Mouse (Mus musculus) hindbrain, embryonic 11.5 days (tissue): ENCODE data around the gene Lyve1. TPM values are rescaled to one million over a fixed set of nuclear protein-coding genes. Genes with fewer than 3 reads are reported as not detected.

ENCODE experiments used
- ATAC-seq: fragments of 200-750 bp; cut with Nextera tagmentation; 2 replicates; pipeline ENCODE4 v1.8.0; 2017; ENCODE audit warnings: mild to moderate bottlenecking, moderate TSS enrichment, moderate library complexity; ENCODE audit not compliant: low FRiP score
- DNase-seq: peaks from one replicate; pipeline ENCODE4 v3.0.0-alpha.2; 2015; ENCODE audit warnings: low spot score
- H3K27ac ChIP-seq: fragments of 300-500 bp; sonication (generic); 2 replicates; pipeline ENCODE4 v1.5.1; 2014; ENCODE audit warnings: mild to moderate bottlenecking, low read depth, low read length
- H3K27me3 ChIP-seq: fragments of 300-500 bp; sonication (generic); 2 replicates; pipeline ENCODE4 v1.6.1; 2014; ENCODE audit warnings: mild to moderate bottlenecking, low read length, moderate library complexity, mixed read lengths; ENCODE audit not compliant: control insufficient read depth, insufficient read depth
- H3K36me3 ChIP-seq: fragments of 300-500 bp; sonication (generic); 2 replicates; pipeline ENCODE4 v1.6.1; 2014; ENCODE audit warnings: mild to moderate bottlenecking, low read length, moderate library complexity, mixed read lengths; ENCODE audit not compliant: control insufficient read depth, insufficient read depth
- H3K4me1 ChIP-seq: fragments of 300-500 bp; sonication (generic); replicated peaks from 2 replicates; pipeline ENCODE4 v1.6.1; 2014; ENCODE audit warnings: low read length, mixed read lengths; ENCODE audit not compliant: control insufficient read depth, insufficient read depth
- H3K4me2 ChIP-seq: fragments of 300-500 bp; sonication (generic); replicated peaks from 2 replicates; pipeline ENCODE4 v1.6.1; 2014; ENCODE audit warnings: mild to moderate bottlenecking, low read depth, low read length
- H3K4me3 ChIP-seq: fragments of 300-500 bp; sonication (generic); 2 replicates; pipeline ENCODE4 v1.5.1; 2014; ENCODE audit warnings: low read depth, low read length
- H3K9ac ChIP-seq: fragments of 300-500 bp; sonication (generic); 2 replicates; pipeline ENCODE4 v1.6.1; 2014; ENCODE audit warnings: low read depth, low read length
- H3K9me3 ChIP-seq: fragments of 300-500 bp; sonication (generic); 2 replicates; pipeline ENCODE4 v1.6.1; 2016; ENCODE audit warnings: low read length; ENCODE audit not compliant: control insufficient read depth
- WGBS: fragments of 180-500 bp; shearing (Covaris S2); extraction: QIAGEN DNeasy Blood & Tissue Kit; methylation state at CpG from one replicate; pipeline ENCODE4 v1.1.7; 2014; 5-methylcytosine and 5-hydroxymethylcytosine counted together
- polyA plus RNA-seq: library from polyadenylated mRNA; unstranded; fragments of >200 nt; fragmentation: Nextera tagmentation; extraction: Ambion mirVana; gene quantifications from 2 replicates; pipeline ENCODE4 v1.2.1, GENCODE M21; 2014

Gene Lyve1
- polyA plus RNA-seq, 1 experiment from 2014 or later: 2.5 TPM

DNA sequence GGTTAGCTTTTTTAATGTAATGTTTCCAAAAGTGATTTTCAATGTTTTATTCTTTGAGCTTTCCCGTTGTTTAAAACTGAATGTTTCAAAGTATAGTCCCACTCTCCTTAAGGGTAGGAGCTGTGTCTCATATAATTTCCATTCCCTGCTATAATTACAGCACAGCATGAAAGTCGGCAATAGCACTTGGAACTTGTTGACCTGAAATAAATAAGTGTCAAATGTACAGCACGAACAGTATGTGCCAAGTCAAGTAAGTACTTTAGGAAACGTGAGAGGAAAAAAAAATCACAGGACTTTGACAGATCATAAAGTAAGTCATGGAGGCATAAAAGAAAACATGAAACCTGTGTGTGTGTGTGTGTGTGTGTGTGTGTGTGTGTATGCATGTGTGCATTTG is 41.0 kb downstream of the Lyve1 start:
- Histone ChIP-seq H3K27ac (no peak overlapping the region), H3K9me3 (no peaks in the 10 kb centered on the region), H3K9ac (no peak overlapping the region), H3K36me3 (no peaks in the 10 kb centered on the region), H3K4me3 (no peak overlapping the region), H3K27me3 (no peaks in the 10 kb centered on the region), H3K4me1 (no peaks in the 10 kb centered on the region), H3K4me2 (no peak overlapping the region)
- no peak for ATAC-seq
- DNase-seq: no peak
- 74% methylated on average over 4 of the region's 4 CpGs for WGBS

DNA sequence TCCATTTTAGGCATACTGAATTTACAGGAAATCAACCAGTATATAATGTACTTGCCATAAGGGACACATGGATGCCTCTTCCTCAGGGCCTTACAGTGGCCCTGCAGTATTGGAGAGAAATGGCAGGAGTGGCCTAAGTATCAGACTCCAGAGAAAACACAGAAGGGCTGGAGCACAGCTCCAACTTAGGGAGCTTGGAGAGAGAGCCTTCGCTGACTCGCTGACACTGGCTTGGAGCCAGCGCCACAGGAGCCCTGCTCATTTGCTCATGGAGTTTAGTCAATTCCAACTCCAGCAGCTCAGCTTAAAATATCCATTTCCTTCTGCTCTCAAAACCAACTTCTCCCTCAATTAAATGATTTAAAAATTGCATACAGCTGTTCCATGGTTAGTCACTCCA is 41.4 kb downstream of the Lyve1 start:
- no peaks in the 10 kb centered on the region for H3K9me3 ChIP-seq
- WGBS: 75% methylated on average over 3 of the region's 3 CpGs
- H3K4me1 ChIP-seq: no peaks in the 10 kb centered on the region
- H3K36me3 ChIP-seq: no peaks in the 10 kb centered on the region
- ATAC-seq (no peak), DNase-seq (no peak)
- H3K4me3 ChIP-seq: no peak overlapping the region
- no peak overlapping the region for H3K4me2 ChIP-seq
- no peak overlapping the region for H3K9ac ChIP-seq
- H3K27me3 ChIP-seq: no peaks in the 10 kb centered on the region
- H3K27ac ChIP-seq: no peak overlapping the region

- Histone ChIP-seq H3K36me3 (no peaks in the 10 kb centered on the region), H3K4me3 (no peak overlapping the region), H3K9ac (no peak overlapping the region), H3K27me3 (no peaks in the 10 kb centered on the region), H3K4me1 (no peaks in the 10 kb centered on the region), H3K4me2 (no peak overlapping the region), H3K27ac (no peak overlapping the region), H3K9me3 (no peaks in the 10 kb centered on the region)
- 18% methylated on average over 5 of the region's 5 CpGs for WGBS
- ATAC-seq: peak; percentile 70; the same call in 1 of the 2 replicates
- no peak for DNase-seq
Observed at GRCm38 (mm10) chr7:110821068-110821467, 42.0 kb downstream of the Lyve1 start.

DNA sequence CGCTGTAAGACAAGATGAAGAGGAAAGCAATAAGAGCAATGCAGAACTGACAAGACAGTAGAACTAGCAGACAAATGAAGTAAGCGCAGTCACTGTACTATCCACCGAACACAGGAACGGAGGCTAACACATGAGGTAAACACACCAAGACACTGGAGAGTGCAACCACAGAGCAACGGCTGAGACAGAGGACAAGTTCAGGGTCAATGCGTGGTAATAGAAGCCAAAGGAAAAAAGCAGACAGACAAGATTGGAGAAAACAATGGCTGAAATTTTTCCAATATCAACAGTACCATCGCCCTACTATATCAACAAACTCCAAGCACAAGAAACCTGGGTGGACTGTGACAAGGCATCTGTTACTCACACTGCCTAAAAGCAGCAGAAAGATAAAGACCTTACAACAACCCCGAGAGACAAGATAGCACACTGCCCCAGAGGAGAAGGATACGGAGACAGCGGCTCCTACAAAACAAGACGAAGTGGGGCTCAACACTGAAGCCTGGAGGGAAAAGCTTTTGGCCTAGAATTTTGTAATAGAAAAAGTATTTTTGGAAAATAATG is 44.2 kb downstream of the Lyve1 start:
- no peak overlapping the region for H3K4me2 ChIP-seq
- no peak for ATAC-seq
- H3K4me3 ChIP-seq: no peak overlapping the region
- no peaks in the 10 kb centered on the region for H3K4me1 ChIP-seq
- H3K27ac ChIP-seq: no peak overlapping the region
- H3K9ac ChIP-seq: no peak overlapping the region
- DNase-seq: no peak
- no peaks in the 10 kb centered on the region for H3K9me3 ChIP-seq
- no peaks in the 10 kb centered on the region for H3K27me3 ChIP-seq
- H3K36me3 ChIP-seq: no peaks in the 10 kb centered on the region
- WGBS: 88% methylated on average over 11 of the region's 11 CpGs

- Histone ChIP-seq H3K9ac (no peak overlapping the region), H3K4me2 (no peak overlapping the region), H3K27me3 (no peaks in the 10 kb centered on the region), H3K27ac (no peak overlapping the region), H3K36me3 (no peaks in the 10 kb centered on the region), H3K9me3 (no peaks in the 10 kb centered on the region), H3K4me1 (no peaks in the 10 kb centered on the region), H3K4me3 (no peak overlapping the region)
- no peak for DNase-seq
- WGBS: 85% methylated on average over 6 of the region's 6 CpGs
- ATAC-seq: no peak
Observed at GRCm38 (mm10) chr7:110818206-110818605, 44.8 kb downstream of the Lyve1 start.

- Histone ChIP-seq H3K36me3 (0 out of 2 replicates have a peak, but pooled peaks cover 2% of the 10 kb centered on the region), H3K9ac (no peak overlapping the region), H3K9me3 (no peaks in the 10 kb centered on the region), H3K4me1 (no peaks in the 10 kb centered on the region), H3K27me3 (no peaks in the 10 kb centered on the region), H3K4me3 (no peak overlapping the region), H3K4me2 (no peak overlapping the region), H3K27ac (no peak overlapping the region)
- ATAC-seq (no peak), DNase-seq (peak; percentile 70)
- 70% methylated on average over 5 of the region's 5 CpGs for WGBS
Observed at GRCm38 (mm10) chr7:110816037-110816436, 47.0 kb downstream of the Lyve1 start.

GRCm38 (mm10) chr7:110813983-110814382 is 49.1 kb downstream of the Lyve1 start:
- Histone ChIP-seq H3K9ac (no peak overlapping the region), H3K27ac (no peak overlapping the region), H3K4me1 (no peaks in the 10 kb centered on the region), H3K9me3 (no peaks in the 10 kb centered on the region), H3K4me2 (no peak overlapping the region), H3K27me3 (no peaks in the 10 kb centered on the region), H3K36me3 (0 out of 2 replicates have a peak, but pooled peaks cover 2% of the 10 kb centered on the region), H3K4me3 (no peak overlapping the region)
- 85% methylated on average over 1 of the region's 1 CpGs for WGBS
- DNase-seq: no peak
- no peak for ATAC-seq

DNA sequence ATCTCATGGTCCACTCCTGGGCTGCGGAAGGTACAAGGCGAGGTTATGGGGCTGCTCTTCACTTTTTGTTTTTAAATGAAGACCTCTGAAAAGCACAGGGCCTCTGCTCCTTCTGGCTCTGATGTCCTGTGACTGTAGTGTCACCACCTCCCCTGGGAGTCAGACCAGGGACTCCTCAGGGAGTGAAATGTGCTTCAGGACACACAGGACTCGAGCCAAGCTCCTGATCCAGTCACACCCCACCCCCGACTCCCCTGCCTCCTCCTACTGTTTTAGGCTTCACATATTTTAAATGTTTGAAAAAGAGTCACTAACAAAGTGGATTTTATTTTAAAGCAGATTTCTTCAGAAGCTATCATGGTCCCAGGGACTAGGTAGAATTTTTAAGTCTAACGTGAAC is 51.5 kb downstream of the Lyve1 start:
- no peaks in the 10 kb centered on the region for H3K27me3 ChIP-seq
- WGBS: 88% methylated on average over 5 of the region's 5 CpGs
- DNase-seq: no peak
- H3K4me2 ChIP-seq: no peak overlapping the region
- no peak overlapping the region for H3K4me3 ChIP-seq
- H3K9me3 ChIP-seq: no peaks in the 10 kb centered on the region
- ATAC-seq: no peak
- no peaks in the 10 kb centered on the region for H3K4me1 ChIP-seq
- 0 out of 2 replicates have a peak, but pooled peaks cover 2% of the 10 kb centered on the region for H3K36me3 ChIP-seq
- H3K9ac ChIP-seq: no peak overlapping the region
- H3K27ac ChIP-seq: no peak overlapping the region

- 89% methylated on average over 8 of the region's 8 CpGs for WGBS
- 0 out of 2 replicates have a peak, but pooled peaks cover 2% of the 10 kb centered on the region for H3K36me3 ChIP-seq
- no peak for ATAC-seq
Observed at GRCm38 (mm10) chr7:110810995-110811394, 52.0 kb downstream of the Lyve1 start.

More at GRCm38 (mm10) chr7:110810995-110811394, 52.0 kb downstream of the Lyve1 start:
- Histone ChIP-seq H3K4me2 (no peak overlapping the region), H3K27ac (no peak overlapping the region), H3K9me3 (no peaks in the 10 kb centered on the region), H3K4me3 (no peak overlapping the region), H3K27me3 (no peaks in the 10 kb centered on the region), H3K4me1 (no peaks in the 10 kb centered on the region), H3K9ac (no peak overlapping the region)
- DNase-seq: no peak
